Mouse (Mus musculus): ENCODE results near the gene Medag. TPM values are rescaled to one million over a fixed set of nuclear protein-coding genes. Genes with fewer than 3 reads are reported as not detected.

Medag gene
- polyA plus RNA-seq, 1 experiment, result 0.76 TPM

- no peak for TF ChIP-seq CTCF (IDR thresholded peaks at IDR 0.05; ENCODE audit: extremely low read depth, insufficient read length, insufficient replicate concordance, low read depth, low read length)
- no peak for TF ChIP-seq POLR2A (IDR thresholded peaks at IDR 0.05; ENCODE audit: low read depth, low read length)
- Histone ChIP-seq H3K4me3 (ENCODE audit: low read depth, low read length) (no peak overlapping the region), H3K36me3 (ENCODE audit: control insufficient read depth, insufficient read depth, low read length) (no peaks in the 10 kb centered on the region), H3K4me1 (ENCODE audit: control insufficient read depth, insufficient read depth, insufficient read length, low read length) (peaks cover 15% of the 10 kb centered on the region; the same call in 1 of the 2 replicates), H3K27ac (ENCODE audit: insufficient read depth, low read depth, low read length) (no peak overlapping the region), H3K27me3 (ENCODE audit: control insufficient read depth, insufficient read depth, low read length) (no peaks in the 10 kb centered on the region)
- 63% methylated on average over 4 of the region's 4 CpGs for WGBS
Measured at GRCm38 (mm10) chr5:149429541-149429940, 18.0 kb downstream of the Medag start.

GRCm38 (mm10) chr5:149430943-149431342 is 19.4 kb downstream of the Medag start:
- 89% methylated on average over 3 of the region's 3 CpGs for WGBS
- H3K4me1 ChIP-seq (ENCODE audit: control insufficient read depth, insufficient read depth, insufficient read length, low read length), result peaks cover 16% of the 10 kb centered on the region; the same call in 1 of the 2 replicates

GRCm38 (mm10) chr5:149433618-149434017 is 22.1 kb downstream of the Medag start:
- no peaks in the 10 kb centered on the region for H3K27me3 ChIP-seq (ENCODE audit: control insufficient read depth, insufficient read depth, low read length)
- peaks cover 10% of the 10 kb centered on the region; the same call in 1 of the 2 replicates for H3K4me1 ChIP-seq (ENCODE audit: control insufficient read depth, insufficient read depth, insufficient read length, low read length)
- no peaks in the 10 kb centered on the region for H3K36me3 ChIP-seq (ENCODE audit: control insufficient read depth, insufficient read depth, low read length)
- peak overlapping the region; percentile 75 for H3K27ac ChIP-seq (ENCODE audit: insufficient read depth, low read depth, low read length)
- no peak for TF ChIP-seq POLR2A (IDR thresholded peaks at IDR 0.05; ENCODE audit: low read depth, low read length)
- no peak for TF ChIP-seq CTCF (IDR thresholded peaks at IDR 0.05; ENCODE audit: extremely low read depth, insufficient read length, insufficient replicate concordance, low read depth, low read length)
- WGBS, result 19% methylated on average over 7 of the region's 7 CpGs
- H3K4me3 ChIP-seq (ENCODE audit: low read depth, low read length), result peak overlapping the region; percentile 46

More at GRCm38 (mm10) chr5:149430943-149431342, 19.4 kb downstream of the Medag start:
- no peak overlapping the region for H3K27ac ChIP-seq (ENCODE audit: insufficient read depth, low read depth, low read length)
- no peak for TF ChIP-seq POLR2A (IDR thresholded peaks at IDR 0.05; ENCODE audit: low read depth, low read length)
- no peak for TF ChIP-seq CTCF (IDR thresholded peaks at IDR 0.05; ENCODE audit: extremely low read depth, insufficient read length, insufficient replicate concordance, low read depth, low read length)
- no peak overlapping the region for H3K4me3 ChIP-seq (ENCODE audit: low read depth, low read length)
- H3K27me3 ChIP-seq (ENCODE audit: control insufficient read depth, insufficient read depth, low read length), result no peaks in the 10 kb centered on the region
- no peaks in the 10 kb centered on the region for H3K36me3 ChIP-seq (ENCODE audit: control insufficient read depth, insufficient read depth, low read length)

GRCm38 (mm10) chr5:149434141-149434690 is 22.7 kb downstream of the Medag start:
- Histone ChIP-seq H3K27ac (ENCODE audit: insufficient read depth, low read depth, low read length) (peak overlapping the region; percentile 78), H3K36me3 (ENCODE audit: control insufficient read depth, insufficient read depth, low read length) (no peaks in the 10 kb centered on the region), H3K27me3 (ENCODE audit: control insufficient read depth, insufficient read depth, low read length) (no peaks in the 10 kb centered on the region), H3K4me3 (ENCODE audit: low read depth, low read length) (0 out of 2 replicates have a peak overlapping the region, but pooled peaks have one; percentile 1), H3K4me1 (ENCODE audit: control insufficient read depth, insufficient read depth, insufficient read length, low read length) (peaks cover 6% of the 10 kb centered on the region; the same call in 1 of the 2 replicates)
- TF ChIP-seq CTCF (IDR thresholded peaks at IDR 0.05; ENCODE audit: extremely low read depth, insufficient read length, insufficient replicate concordance, low read depth, low read length) (no peak), POLR2A (IDR thresholded peaks at IDR 0.05; ENCODE audit: low read depth, low read length) (no peak)
- 6% methylated on average over 9 of the region's 9 CpGs for WGBS

GRCm38 (mm10) chr5:149436541-149436940 is 25.0 kb downstream of the Medag start:
- H3K4me1 ChIP-seq (ENCODE audit: control insufficient read depth, insufficient read depth, insufficient read length, low read length), result peaks cover 8% of the 10 kb centered on the region
- no peak overlapping the region for H3K27ac ChIP-seq (ENCODE audit: insufficient read depth, low read depth, low read length)
- H3K27me3 ChIP-seq (ENCODE audit: control insufficient read depth, insufficient read depth, low read length), result peaks cover 4% of the 10 kb centered on the region; the same call in 1 of the 2 replicates
- no peak for TF ChIP-seq POLR2A (IDR thresholded peaks at IDR 0.05; ENCODE audit: low read depth, low read length)
- no peak for TF ChIP-seq CTCF (IDR thresholded peaks at IDR 0.05; ENCODE audit: extremely low read depth, insufficient read length, insufficient replicate concordance, low read depth, low read length)
- WGBS, result 80% methylated on average over 3 of the region's 3 CpGs
- no peak overlapping the region for H3K4me3 ChIP-seq (ENCODE audit: low read depth, low read length)
- no peaks in the 10 kb centered on the region for H3K36me3 ChIP-seq (ENCODE audit: control insufficient read depth, insufficient read depth, low read length)

- 56% methylated on average over 6 of the region's 6 CpGs for WGBS
- H3K4me3 ChIP-seq (ENCODE audit: low read depth, low read length), result no peak overlapping the region
- no peaks in the 10 kb centered on the region for H3K36me3 ChIP-seq (ENCODE audit: control insufficient read depth, insufficient read depth, low read length)
- peaks cover 4% of the 10 kb centered on the region; the same call in 1 of the 2 replicates for H3K27me3 ChIP-seq (ENCODE audit: control insufficient read depth, insufficient read depth, low read length)
- H3K4me1 ChIP-seq (ENCODE audit: control insufficient read depth, insufficient read depth, insufficient read length, low read length), result peaks cover 8% of the 10 kb centered on the region
- TF ChIP-seq CTCF (IDR thresholded peaks at IDR 0.05; ENCODE audit: extremely low read depth, insufficient read length, insufficient replicate concordance, low read depth, low read length), result no peak
- no peak for TF ChIP-seq POLR2A (IDR thresholded peaks at IDR 0.05; ENCODE audit: low read depth, low read length)
- H3K27ac ChIP-seq (ENCODE audit: insufficient read depth, low read depth, low read length), result no peak overlapping the region
Measured at GRCm38 (mm10) chr5:149437150-149437549, 25.6 kb downstream of the Medag start.

GRCm38 (mm10) chr5:149439531-149440179 is 28.1 kb downstream of the Medag start, which contains the start of gene Tex26:
Tex26 (plus strand) TSS chr5:149439660.
- no peak for TF ChIP-seq CTCF (IDR thresholded peaks at IDR 0.05; ENCODE audit: extremely low read depth, insufficient read length, insufficient replicate concordance, low read depth, low read length)
- TF ChIP-seq POLR2A (IDR thresholded peaks at IDR 0.05; ENCODE audit: low read depth, low read length), result no peak
- WGBS, result 1% methylated on average over 25 of the region's 25 CpGs
- peaks cover 4% of the 10 kb centered on the region; the same call in 1 of the 2 replicates for H3K27me3 ChIP-seq (ENCODE audit: control insufficient read depth, insufficient read depth, low read length)
- H3K36me3 ChIP-seq (ENCODE audit: control insufficient read depth, insufficient read depth, low read length), result no peaks in the 10 kb centered on the region
- H3K4me1 ChIP-seq (ENCODE audit: control insufficient read depth, insufficient read depth, insufficient read length, low read length), result peaks cover 3% of the 10 kb centered on the region
- peak within 1 kb of the TSS; percentile 57 for H3K4me3 ChIP-seq (ENCODE audit: low read depth, low read length)
- no peak within 1 kb of the TSS for H3K27ac ChIP-seq (ENCODE audit: insufficient read depth, low read depth, low read length)

Data from small intestine, adult 2 months (tissue).